Mouse (Mus musculus): Measurements from ENCODE around the gene Ctsg. TPM values are rescaled to one million over a fixed set of nuclear protein-coding genes. Genes with fewer than 3 reads are reported as not detected.
"Not testable (repeated sequence)": the region's sequence is repeated elsewhere in the genome, so short reads cannot be mapped to it uniquely, and the experiment has no call there.

The Ctsg gene
- not detected for polyA plus RNA-seq (2017; shearing (Covaris generic))

- no peak for ATAC-seq
These were observed at the start of gene Ctsg for GRCm38 (mm10) chr14:56102386-56102785. TSS of gene Ctsg (minus strand) at chr14:56102574.

- ATAC-seq, result not testable (repeated sequence)
These were observed 31.3 kb upstream of the Ctsg start for GRCm38 (mm10) chr14:56133675-56134074.

GRCm38 (mm10) chr14:56132508-56132907, 30.1 kb upstream of the Ctsg start, which contains the start of gene Gzmd:
TSS of gene Gzmd (minus strand) at chr14:56132608.
- ATAC-seq, result not testable (repeated sequence)

- ATAC-seq, result no peak
These were observed 26.0 kb upstream of the Ctsg start for GRCm38 (mm10) chr14:56128341-56128740.

- ATAC-seq, result no peak
These were observed 21.1 kb upstream of the Ctsg start for GRCm38 (mm10) chr14:56123516-56123915.

- no peak for ATAC-seq
These were observed 18.2 kb upstream of the Ctsg start, which contains the start of gene Gzme for GRCm38 (mm10) chr14:56120525-56120924. TSS of gene Gzme (minus strand) at chr14:56120625.

- not testable (repeated sequence) for ATAC-seq
These were observed 13.3 kb upstream of the Ctsg start for GRCm38 (mm10) chr14:56115531-56116310.

- no peak for ATAC-seq
These were observed 3.2 kb upstream of the Ctsg start for GRCm38 (mm10) chr14:56105447-56106180.

GRCm38 (mm10) chr14:56105016-56105415, 2.6 kb upstream of the Ctsg start:
- ATAC-seq, result no peak

GRCm38 (mm10) chr14:56103452-56103851, 1.1 kb upstream of the Ctsg start:
- no peak for ATAC-seq

- no peak for ATAC-seq
These were observed 3.4 kb downstream of the Ctsg start for GRCm38 (mm10) chr14:56098940-56099339.

GRCm38 (mm10) chr14:56097597-56097996, 4.8 kb downstream of the Ctsg start:
- no peak for ATAC-seq

- no peak for ATAC-seq
These were observed 9.0 kb downstream of the Ctsg start for GRCm38 (mm10) chr14:56093353-56093752.

GRCm38 (mm10) chr14:56086711-56087110, 15.7 kb downstream of the Ctsg start:
- ATAC-seq, result no peak

- ATAC-seq, result no peak
These were observed 17.2 kb downstream of the Ctsg start, which contains the start of gene Mcpt8 for GRCm38 (mm10) chr14:56085167-56085566. TSS of gene Mcpt8 (minus strand) at chr14:56085273.

GRCm38 (mm10) chr14:56082016-56082415, 20.4 kb downstream of the Ctsg start:
- ATAC-seq, result no peak

- not testable (repeated sequence) for ATAC-seq
These were observed 40.2 kb downstream of the Ctsg start, which contains the start of gene Mcpt4 for GRCm38 (mm10) chr14:56062213-56062612. TSS of gene Mcpt4 (minus strand) at chr14:56062313.

- ATAC-seq, result no peak
These were observed 44.7 kb downstream of the Ctsg start for GRCm38 (mm10) chr14:56057722-56058121.

- no peak for ATAC-seq
These were observed 47.0 kb downstream of the Ctsg start for GRCm38 (mm10) chr14:56055408-56055807.

Data from activated CD4-positive, CD25-positive, alpha-beta regulatory T cell, adult 4 months (primary cell).